Mouse (Mus musculus) heart, postnatal 0 days (tissue): ENCODE measurements around the gene Dapk3.

ENCODE experiments used
- CTCF ChIP-seq: IDR thresholded peaks from 2 replicates; pipeline ENCODE4 v1.5.1; 2016; ENCODE audit warnings: antibody characterized with exemption, control low read depth, low read depth
- EP300 ChIP-seq: IDR thresholded peaks from 2 replicates; pipeline ENCODE4 v1.6.1; 2016; ENCODE audit warnings: antibody characterized with exemption, low read depth

- no peak for TF ChIP-seq CTCF
- TF ChIP-seq EP300, result no peak
Observed at GRCm38 (mm10) chr10:81178927-81179326, 3.9 kb upstream of the Dapk3 start.
